Mouse (Mus musculus) MEL (cell line): ENCODE results near the gene Aass. TPM values are rescaled to one million over a fixed set of nuclear protein-coding genes. Genes with fewer than 3 reads are reported as not detected.

Experiments used
- DNase-seq: peaks from one replicate; pipeline ENCODE4 v3.0.0; 2011; ENCODE audit warnings: low read depth, low spot score
- H3K27ac ChIP-seq: 2 replicates; pipeline ENCODE4 v1.5.1; 2012; ENCODE audit warnings: low read depth, mild to moderate bottlenecking, control low read depth, low read length, moderate library complexity; ENCODE audit not compliant: control insufficient read depth
- H3K27me3 ChIP-seq, 2 experiments: fragments of 150-350 bp in 1 of 2; sonication (generic) in 1 of 2; 2 replicates each; pipeline ENCODE4 v1.6.1; 2012; ENCODE audit warnings: low read length in 2 of 2, mild to moderate bottlenecking in 2 of 2, improper control_type of control experiment in 1 of 2, moderate library complexity in 1 of 2; ENCODE audit not compliant: insufficient read depth in 2 of 2, control insufficient read depth in 1 of 2
- H3K36me3 ChIP-seq, 2 experiments: 2 replicates each; pipeline ENCODE4 v1.6.1; 2012 to 2014; ENCODE audit warnings: low read length in 2 of 2, improper control_type of control experiment in 1 of 2, inconsistent platforms in 1 of 2, mild to moderate bottlenecking in 1 of 2; ENCODE audit not compliant: insufficient read depth in 2 of 2, control insufficient read depth in 1 of 2
- H3K4me1 ChIP-seq, 2 experiments: fragments of 150-350 bp in 1 of 2; sonication (generic) in 1 of 2; 2 replicates each; pipeline ENCODE4 v1.6.1; 2012; ENCODE audit warnings: low read length in 2 of 2, improper control_type of control experiment in 1 of 2, mild to moderate bottlenecking in 1 of 2; ENCODE audit not compliant: insufficient read depth in 2 of 2, control insufficient read depth in 1 of 2
- H3K4me3 ChIP-seq, 2 experiments: fragments of 150-350 bp in 1 of 2; sonication (generic) in 1 of 2; 2 replicates each; pipeline ENCODE4 v1.5.1; 2012; ENCODE audit warnings: low read depth in 2 of 2, low read length in 2 of 2, mild to moderate bottlenecking in 2 of 2, moderate library complexity in 2 of 2, control low read depth in 1 of 2, improper control_type of control experiment in 1 of 2; ENCODE audit not compliant: control insufficient read depth in 1 of 2, insufficient read depth in 1 of 2
- H3K79me2 ChIP-seq: 2 replicates; pipeline ENCODE4 v1.6.1; 2012; ENCODE audit warnings: mild to moderate bottlenecking, low read length, moderate library complexity; ENCODE audit not compliant: control insufficient read depth, poor library complexity, insufficient read depth
- H3K9ac ChIP-seq: 2 replicates; pipeline ENCODE4 v1.6.1; 2012; ENCODE audit warnings: low read depth, mild to moderate bottlenecking, control low read depth, low read length, moderate library complexity; ENCODE audit not compliant: control insufficient read depth, poor library complexity, severe bottlenecking
- H3K9me3 ChIP-seq: fragments of 150-350 bp; sonication (generic); replicated peaks from 2 replicates; pipeline ENCODE4 v1.6.1; 2012; ENCODE audit warnings: mild to moderate bottlenecking, low read length, improper control_type of control experiment, moderate library complexity; ENCODE audit not compliant: insufficient read depth
- BHLHE40 ChIP-seq: IDR thresholded peaks from 2 replicates; pipeline ENCODE4 v1.6.1; 2012; ENCODE audit warnings: low read depth, mild to moderate bottlenecking, inconsistent platforms, low read length, improper control_type of control experiment, borderline replicate concordance
- E2F4 ChIP-seq: IDR thresholded peaks from 2 replicates; pipeline ENCODE4 v1.6.1; 2011; ENCODE audit warnings: low read depth, low read length, improper control_type of control experiment, borderline replicate concordance
- ELF1 ChIP-seq: IDR thresholded peaks from 2 replicates; pipeline ENCODE4 v1.6.1; 2014; ENCODE audit warnings: low read depth, mild to moderate bottlenecking, inconsistent platforms, low read length, improper control_type of control experiment, moderate library complexity
- EP300 ChIP-seq, 2 experiments: IDR thresholded peaks; 2 replicates each; pipeline ENCODE4 v1.6.1; 2011; ENCODE audit warnings: improper control_type of control experiment in 2 of 2, low read length in 2 of 2, low read depth in 1 of 2, mild to moderate bottlenecking in 1 of 2
- ETS1 ChIP-seq: IDR thresholded peaks from 2 replicates; pipeline ENCODE4 v1.6.1; 2012; ENCODE audit warnings: low read depth, mild to moderate bottlenecking, inconsistent platforms, low read length, improper control_type of control experiment, moderate library complexity
- GABPA ChIP-seq: IDR thresholded peaks from 2 replicates; pipeline ENCODE4 v1.6.1; 2012; ENCODE audit warnings: low read depth, mild to moderate bottlenecking, inconsistent platforms, low read length, improper control_type of control experiment, moderate library complexity
- GATA1 ChIP-seq: IDR thresholded peaks from 2 replicates; pipeline ENCODE4 v1.6.1; 2011; ENCODE audit warnings: low read depth, low read length, improper control_type of control experiment
- HCFC1 ChIP-seq: IDR thresholded peaks from 2 replicates; pipeline ENCODE4 v1.6.1; 2012; ENCODE audit warnings: low read depth, mild to moderate bottlenecking, inconsistent platforms, low read length, improper control_type of control experiment, moderate library complexity
- MAFK ChIP-seq: IDR thresholded peaks from 2 replicates; pipeline ENCODE4 v1.6.1; 2011; ENCODE audit warnings: low read depth, mild to moderate bottlenecking, low read length, improper control_type of control experiment, borderline replicate concordance
- MAX ChIP-seq: IDR thresholded peaks from 2 replicates; pipeline ENCODE4 v1.6.1; 2011; ENCODE audit warnings: low read length, improper control_type of control experiment
- POLR2A ChIP-seq, 2 experiments: IDR thresholded peaks; 2 replicates each; pipeline ENCODE4 v1.6.1; 2011 to 2012; ENCODE audit warnings: low read length in 2 of 2, mild to moderate bottlenecking in 2 of 2, control low read depth in 1 of 2, improper control_type of control experiment in 1 of 2, low read depth in 1 of 2, moderate library complexity in 1 of 2; ENCODE audit not compliant: control insufficient read depth in 1 of 2, insufficient read depth in 1 of 2, poor library complexity in 1 of 2
- POLR2AphosphoS5 ChIP-seq: IDR thresholded peaks from 2 replicates; pipeline ENCODE4 v1.6.1; 2012; ENCODE audit warnings: low read depth, borderline replicate concordance, mild to moderate bottlenecking, inconsistent platforms, low read length, moderate library complexity, mixed read lengths
- RCOR1 ChIP-seq: IDR thresholded peaks from 2 replicates; pipeline ENCODE4 v1.6.1; 2012; ENCODE audit warnings: low read depth, mild to moderate bottlenecking, inconsistent platforms, low read length, improper control_type of control experiment
- SIN3A ChIP-seq: IDR thresholded peaks from 2 replicates; pipeline ENCODE4 v1.6.1; 2012; ENCODE audit warnings: low read length, improper control_type of control experiment, inconsistent platforms
- TAL1 ChIP-seq: IDR thresholded peaks from 2 replicates; pipeline ENCODE4 v1.6.1; 2012; ENCODE audit warnings: mild to moderate bottlenecking, inconsistent platforms, low read length, moderate library complexity, mixed read lengths
- TCF12 ChIP-seq: IDR thresholded peaks from 2 replicates; pipeline ENCODE4 v1.6.1; 2014; ENCODE audit warnings: low read depth, mild to moderate bottlenecking, inconsistent platforms, low read length, improper control_type of control experiment, moderate library complexity
- USF1 ChIP-seq: IDR thresholded peaks from 2 replicates; pipeline ENCODE4 v1.6.1; 2014; ENCODE audit warnings: low read depth, mild to moderate bottlenecking, inconsistent platforms, low read length, improper control_type of control experiment, moderate library complexity
- ZC3H11A ChIP-seq: IDR thresholded peaks from 2 replicates; pipeline ENCODE4 v1.6.1; 2012; ENCODE audit warnings: low read depth, mild to moderate bottlenecking, inconsistent platforms, low read length, improper control_type of control experiment
- polyA plus RNA-seq, 2 experiments: library from polyadenylated mRNA; stranded (reverse) in 1 of 2; unstranded in 1 of 2; fragments of >175 nt in 1 of 2; fragments of >200 nt in 1 of 2; gene quantifications; 2 replicates each; pipeline versions ENCODE4 v1.2.1 to v1.2.4; 2012; ENCODE audit warnings: low replicate concordance in 2 of 2, low read depth in 1 of 2; ENCODE audit not compliant: insufficient read length in 2 of 2, insufficient read depth in 1 of 2, missing spikeins in 1 of 2
- total RNA-seq: library from RNA; depleted of rRNA; stranded (reverse); fragments of 300-350 nt; gene quantifications from 2 replicates; pipeline ENCODE4 v1.2.3, GENCODE M21; 2012

Gene Aass
- total and polyA plus RNA-seq, 3 experiments, result not detected

DNA sequence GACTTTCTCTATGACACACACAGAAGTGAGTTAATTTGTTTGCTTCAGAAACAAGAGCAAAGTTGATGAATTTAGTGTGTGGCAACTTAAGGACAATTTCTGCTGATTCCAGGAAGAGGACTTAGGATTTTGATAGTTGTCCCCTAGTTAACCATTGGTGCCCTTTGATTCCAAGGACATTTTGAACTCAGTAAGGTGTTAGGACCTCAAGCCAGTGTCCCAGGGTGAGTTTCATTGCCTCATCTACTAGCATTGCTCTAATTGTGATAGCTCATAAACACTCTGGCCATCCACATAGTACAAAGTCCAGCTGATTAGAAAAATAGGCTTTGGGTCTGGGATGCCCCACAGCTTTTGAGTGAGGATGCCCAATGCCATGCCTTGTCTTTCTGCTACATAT is 11.2 kb upstream of the Aass start:
- H3K4me1 ChIP-seq, result no peaks in the 10 kb centered on the region

DNA sequence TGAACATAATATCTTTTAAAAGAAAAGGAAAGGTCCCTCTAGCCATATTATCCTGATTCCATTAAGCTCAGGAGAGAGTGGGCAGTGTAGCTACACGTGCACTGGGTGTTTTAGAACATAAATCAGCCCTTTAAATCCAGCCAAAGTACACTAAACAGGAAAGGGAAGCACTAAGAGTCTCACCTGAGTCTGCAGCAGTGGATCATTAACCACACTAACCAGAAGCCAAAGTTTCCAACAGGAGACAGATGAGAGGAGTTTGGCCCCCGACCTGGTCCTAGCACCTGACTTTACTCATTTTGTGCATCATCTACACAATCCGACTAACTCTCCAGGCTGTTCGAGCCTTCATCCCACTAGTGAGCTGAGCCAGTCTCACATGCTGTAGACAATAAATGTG is 1.8 kb downstream of the Aass start:
- H3K4me3 ChIP-seq, result no peak overlapping the region
- no peaks in the 10 kb centered on the region for H3K79me2 ChIP-seq
- no peaks in the 10 kb centered on the region for H3K9me3 ChIP-seq
- H3K36me3 ChIP-seq, result no peaks in the 10 kb centered on the region
- DNase-seq, result no peak
- no peak overlapping the region for H3K27ac ChIP-seq
- no peak for TF ChIP-seq GATA1
- no peak for TF ChIP-seq EP300 (IDR thresholded peaks at IDR 0.05; ENCODE audit: low read depth in 1 of 2, low read length in 2 of 2)
- TF ChIP-seq E2F4, result no peak
- no peak for TF ChIP-seq MAX
- TF ChIP-seq ZC3H11A, result no peak
- TF ChIP-seq ELF1, result no peak
- no peak for TF ChIP-seq HCFC1
- no peak for TF ChIP-seq POLR2AphosphoS5
- TF ChIP-seq ETS1, result no peak
- no peaks in the 10 kb centered on the region for H3K27me3 ChIP-seq
- no peaks in the 10 kb centered on the region for H3K4me1 ChIP-seq
- H3K9ac ChIP-seq, result no peak overlapping the region

More for the DNA sequence above, 11.2 kb upstream of the Aass start:
- no peaks in the 10 kb centered on the region for H3K9me3 ChIP-seq
- no peaks in the 10 kb centered on the region for H3K36me3 ChIP-seq
- no peaks in the 10 kb centered on the region for H3K27me3 ChIP-seq
- H3K79me2 ChIP-seq, result no peaks in the 10 kb centered on the region
- no peak overlapping the region for H3K9ac ChIP-seq
- no peak for TF ChIP-seq BHLHE40
- no peak for TF ChIP-seq USF1
- no peak for TF ChIP-seq TAL1
- no peak for TF ChIP-seq TCF12
- no peak for TF ChIP-seq SIN3A
- no peak for TF ChIP-seq POLR2A (IDR thresholded peaks at IDR 0.05; ENCODE audit: control insufficient read depth in 1 of 2, insufficient read depth in 1 of 2, low read depth in 1 of 2, low read length in 2 of 2, poor library complexity in 1 of 2)
- TF ChIP-seq MAFK, result no peak
- no peak for TF ChIP-seq GABPA
- no peak for TF ChIP-seq EP300 (IDR thresholded peaks at IDR 0.05; ENCODE audit: low read depth in 1 of 2, low read length in 2 of 2)
- no peak for TF ChIP-seq RCOR1
- no peak for TF ChIP-seq MAX
- TF ChIP-seq, all 39 proteins: peak for 0
- no peak for DNase-seq
- Histone ChIP-seq H3K27ac (no peak overlapping the region), H3K4me3 (no peak overlapping the region)
